Mouse (Mus musculus) CH12.LX (cell line): ENCODE results near the gene Bfsp1. TPM values are rescaled to one million over a fixed set of nuclear protein-coding genes. Genes with fewer than 3 reads are reported as not detected.

Experiments
- DNase-seq: peaks from one replicate; pipeline ENCODE4 v3.0.0-alpha.2; 2013; ENCODE audit errors: extremely low read depth
- H3K27ac ChIP-seq: 2 replicates; pipeline ENCODE4 v1.5.1; 2012; ENCODE audit warnings: low read depth, mild to moderate bottlenecking, control low read depth, moderate library complexity; ENCODE audit not compliant: insufficient read depth
- H3K27me3 ChIP-seq: replicated peaks from 2 replicates; pipeline ENCODE3; 2012; ENCODE audit warnings: inconsistent platforms
- H3K36me3 ChIP-seq, 2 experiments: replicated peaks in 1 of 2; 2 replicates each; pipeline versions ENCODE3 to v1.6.1; 2012; ENCODE audit warnings: inconsistent platforms in 1 of 2, low read length in 1 of 2, mild to moderate bottlenecking in 1 of 2, mixed read lengths in 1 of 2, moderate library complexity in 1 of 2; ENCODE audit not compliant: control insufficient read depth in 1 of 2, insufficient read depth in 1 of 2
- H3K4me1 ChIP-seq, 2 experiments: 2 replicates each; pipeline ENCODE4 v1.6.1; 2012; ENCODE audit warnings: inconsistent platforms in 1 of 2, moderate library complexity in 1 of 2; ENCODE audit not compliant: insufficient read depth in 2 of 2, control insufficient read depth in 1 of 2
- H3K4me2 ChIP-seq: 2 replicates; pipeline ENCODE4 v1.6.1; 2012; ENCODE audit warnings: low read depth, mild to moderate bottlenecking, control low read depth; ENCODE audit not compliant: poor library complexity, insufficient read depth, severe bottlenecking
- H3K4me3 ChIP-seq, 3 experiments: fragments of 150-350 bp in 1 of 3; sonication (generic) in 1 of 3; replicated peaks in 1 of 3; 2 replicates each; pipeline versions ENCODE3 to v1.5.1; 2011 to 2012; ENCODE audit warnings: low read depth in 2 of 3, low read length in 2 of 3, mild to moderate bottlenecking in 2 of 3, moderate library complexity in 2 of 3, control low read depth in 1 of 3, improper control_type of control experiment in 1 of 3, inconsistent platforms in 1 of 3, mixed read lengths in 1 of 3; ENCODE audit not compliant: poor library complexity in 1 of 3
- H3K79me2 ChIP-seq: replicated peaks from 2 replicates; pipeline ENCODE4 v1.6.1; 2012; ENCODE audit warnings: mild to moderate bottlenecking, moderate library complexity; ENCODE audit not compliant: control insufficient read depth, poor library complexity, insufficient read depth, severe bottlenecking; ENCODE audit errors: extremely low read depth
- H3K9ac ChIP-seq: 2 replicates; pipeline ENCODE4 v1.6.1; 2012; ENCODE audit warnings: low read depth, mild to moderate bottlenecking, control low read depth, moderate library complexity; ENCODE audit not compliant: insufficient read depth
- H3K9me3 ChIP-seq: replicated peaks from 2 replicates; pipeline ENCODE3; 2012; ENCODE audit warnings: low read length, inconsistent platforms, mixed read lengths
- CHD1 ChIP-seq: IDR thresholded peaks from 2 replicates; pipeline ENCODE4 v1.6.1; 2012; ENCODE audit warnings: low read depth, low read length, improper control_type of control experiment, inconsistent platforms
- E2F4 ChIP-seq: IDR thresholded peaks from 2 replicates; pipeline ENCODE4 v1.6.1; 2011; ENCODE audit warnings: low read depth, low read length, improper control_type of control experiment; ENCODE audit not compliant: insufficient replicate concordance
- ELF1 ChIP-seq: IDR thresholded peaks from 2 replicates; pipeline ENCODE4 v1.6.1; 2014; ENCODE audit warnings: low read depth, mild to moderate bottlenecking, inconsistent platforms, low read length, improper control_type of control experiment
- ETS1 ChIP-seq: conservative IDR thresholded peaks from 2 replicates; pipeline ENCODE4 v1.6.1; 2012; ENCODE audit warnings: low read depth, mild to moderate bottlenecking, inconsistent platforms, low read length, improper control_type of control experiment, moderate library complexity
- HCFC1 ChIP-seq: IDR thresholded peaks from 2 replicates; pipeline ENCODE4 v1.6.1; 2012; ENCODE audit warnings: low read depth, mild to moderate bottlenecking, inconsistent platforms, low read length, improper control_type of control experiment
- IRF4 ChIP-seq: IDR thresholded peaks from 2 replicates; pipeline ENCODE4 v1.6.1; 2014; ENCODE audit warnings: low read depth, mild to moderate bottlenecking, inconsistent platforms, low read length, improper control_type of control experiment
- KAT2A ChIP-seq: IDR thresholded peaks from 2 replicates; pipeline ENCODE4 v1.6.1; 2012; ENCODE audit warnings: low read length, improper control_type of control experiment, inconsistent platforms; ENCODE audit not compliant: insufficient replicate concordance
- MAX ChIP-seq: IDR thresholded peaks from 2 replicates; pipeline ENCODE4 v1.6.1; 2011; ENCODE audit warnings: low read length, improper control_type of control experiment
- MAZ ChIP-seq: IDR thresholded peaks from 2 replicates; pipeline ENCODE4 v1.6.1; 2012; ENCODE audit warnings: low read depth, mild to moderate bottlenecking, inconsistent platforms, low read length, improper control_type of control experiment, moderate library complexity
- MEF2A ChIP-seq: IDR thresholded peaks from 2 replicates; pipeline ENCODE4 v1.6.1; 2014; ENCODE audit warnings: low read depth, mild to moderate bottlenecking, inconsistent platforms, low read length, improper control_type of control experiment, borderline replicate concordance
- MXI1 ChIP-seq: IDR thresholded peaks from 2 replicates; pipeline ENCODE4 v1.6.1; 2011; ENCODE audit warnings: mild to moderate bottlenecking, low read depth, low read length, improper control_type of control experiment
- PAX5 ChIP-seq: IDR thresholded peaks from 2 replicates; pipeline ENCODE4 v1.6.1; 2012; ENCODE audit warnings: low read length, inconsistent platforms, mixed read lengths
- POLR2A ChIP-seq: IDR thresholded peaks from 2 replicates; pipeline ENCODE4 v1.6.1; 2011; ENCODE audit warnings: low read depth, mild to moderate bottlenecking, improper control_type of control experiment, low read length
- POLR2AphosphoS2 ChIP-seq: IDR thresholded peaks from 2 replicates; pipeline ENCODE4 v1.6.1; 2011; ENCODE audit warnings: low read depth, low read length, improper control_type of control experiment
- SIN3A ChIP-seq: IDR thresholded peaks from 2 replicates; pipeline ENCODE4 v1.6.1; 2012; ENCODE audit warnings: low read length, improper control_type of control experiment, inconsistent platforms
- TBP ChIP-seq: conservative IDR thresholded peaks from 2 replicates; pipeline ENCODE4 v1.6.1; 2011; ENCODE audit warnings: low read depth, low read length, improper control_type of control experiment
- TCF12 ChIP-seq: IDR thresholded peaks from 2 replicates; pipeline ENCODE4 v1.6.1; 2014; ENCODE audit warnings: low read depth, mild to moderate bottlenecking, inconsistent platforms, low read length, improper control_type of control experiment
- UBTF ChIP-seq: IDR thresholded peaks from 2 replicates; pipeline ENCODE4 v1.6.1; 2012; ENCODE audit warnings: low read depth, mild to moderate bottlenecking, inconsistent platforms, low read length, improper control_type of control experiment, moderate library complexity
- USF1 ChIP-seq: IDR thresholded peaks from 2 replicates; pipeline ENCODE4 v1.6.1; 2014; ENCODE audit warnings: low read depth, mild to moderate bottlenecking, inconsistent platforms, low read length, improper control_type of control experiment
- ZKSCAN1 ChIP-seq: IDR thresholded peaks from 2 replicates; pipeline ENCODE4 v1.6.1; 2012; ENCODE audit warnings: low read depth, inconsistent platforms, low read length, improper control_type of control experiment, borderline replicate concordance
- ZMIZ1 ChIP-seq: IDR thresholded peaks from 2 replicates; pipeline ENCODE4 v1.6.1; 2012; ENCODE audit warnings: low read depth, mild to moderate bottlenecking, inconsistent platforms, low read length, improper control_type of control experiment
- dilution Hi-C: fragments of 300-500 bp; cut with MboI; formaldehyde crosslinking; loops from 2 replicates; pipeline ENCODE4 v1.14.3; 2020; ENCODE audit warnings: low sequenced_read_pairs; ENCODE audit not compliant: extremely low pct_unique_long_range_greater_than_20kb, extremely low pct_ligation_motif_present
- in situ Hi-C: fragments of 300-500 bp; cut with MboI; formaldehyde crosslinking; loops from 3 replicates; pipeline ENCODE4 v1.14.3; 2019; ENCODE audit warnings: low sequenced_read_pairs, low pct_ligation_motif_present, low pct_unique_long_range_greater_than_20kb, mixed read lengths
- polyA plus RNA-seq: library from polyadenylated mRNA; unstranded; fragments of >175 nt; gene quantifications from 2 replicates; pipeline ENCODE4 v1.2.1, GENCODE M21; 2012; ENCODE audit warnings: low read depth; ENCODE audit not compliant: insufficient read length
- total RNA-seq, 2 experiments: library from RNA; depleted of rRNA; stranded (reverse); fragments of 300-350 nt in 1 of 2; fragments of >200 nt in 1 of 2; gene quantifications; 2 replicates each; pipeline ENCODE4 v1.2.3; 2012 to 2014

The Bfsp1 gene
- total and polyA plus RNA-seq, 3 experiments = 0.19 to 0.21 TPM; not detected in 1

- Histone ChIP-seq H3K36me3 (no peaks in the 10 kb centered on the region), H3K4me1 (peaks cover 8 to 40% of the 10 kb centered on the region in 2 experiments; a peak in 3 of 4 replicates), H3K4me2 (peak overlapping the region; percentile 86), H3K9ac (peak overlapping the region; percentile 56), H3K9me3 (no peaks in the 10 kb centered on the region), H3K4me3 (peak overlapping the region in 1 of 3 experiments; percentile 36), H3K27me3 (no peaks in the 10 kb centered on the region), H3K79me2 (no peaks in the 10 kb centered on the region), H3K27ac (peak overlapping the region; percentile 65)
- TF ChIP-seq TBP (0 out of 2 replicates have a peak, but pooled peaks have one; percentile 32), MEF2A (peak; percentile 49; the same call in 1 of the 2 replicates), USF1 (no peak), ELF1 (peak; percentile 30; the same call in 1 of the 2 replicates), MXI1 (0 out of 2 replicates have a peak, but pooled peaks have one; percentile 17), TCF12 (peak; percentile 38; the same call in 1 of the 2 replicates), ZMIZ1 (0 out of 2 replicates have a peak, but pooled peaks have one; percentile 48), SIN3A (no peak), ETS1 (no peak), ZKSCAN1 (no peak), POLR2AphosphoS2 (no peak), UBTF (no peak), MAZ (no peak), IRF4 (peak; percentile 54), POLR2A (peak; percentile 58)
- in situ Hi-C loops (no loop called here), dilution Hi-C loops (no loop called here)
- DNase-seq = no peak
These were observed 36.7 kb upstream of the Bfsp1 start for GRCm38 (mm10) chr2:143899470-143900220.

GRCm38 (mm10) chr2:143891302-143892048 lies 28.5 kb upstream of the Bfsp1 start:
- in situ Hi-C loops = no loop called here
- peaks cover 5 to 50% of the 10 kb centered on the region in 2 experiments; a peak in 3 of 4 replicates for H3K4me1 ChIP-seq
- no peaks in the 10 kb centered on the region for H3K9me3 ChIP-seq
- TF ChIP-seq HCFC1 = no peak
- no peak for TF ChIP-seq KAT2A
- TF ChIP-seq CHD1 = no peak
- TF ChIP-seq IRF4 = no peak
- TF ChIP-seq TBP = no peak
- no peak for TF ChIP-seq E2F4
- TF ChIP-seq PAX5 = no peak
- TF ChIP-seq MAX = no peak
- no peak for TF ChIP-seq MAZ
- no peaks in the 10 kb centered on the region for H3K36me3 ChIP-seq
- no peak overlapping the region for H3K4me3 ChIP-seq
- H3K4me2 ChIP-seq = no peak overlapping the region
- no peak overlapping the region for H3K9ac ChIP-seq
- H3K79me2 ChIP-seq = no peaks in the 10 kb centered on the region
- no peaks in the 10 kb centered on the region for H3K27me3 ChIP-seq
- no peak overlapping the region for H3K27ac ChIP-seq
- no peak for DNase-seq
- dilution Hi-C loops = no loop called here
